Mouse (Mus musculus) gastrocnemius, adult 2 months (tissue): ENCODE results near the gene Ccnl1. TPM values are rescaled to one million over a fixed set of nuclear protein-coding genes. Genes with fewer than 3 reads are reported as not detected.
A peak's percentile ranks its signal among the peaks of the same experiment; 100 is the strongest.

Source experiments
- DNase-seq: peaks from one replicate; pipeline ENCODE4 v3.0.0; 2022
- H3K27ac ChIP-seq: fragments of 200-600 bp; 2 replicates; pipeline ENCODE4 v1.8.1; 2022; ENCODE audit warnings: mild to moderate bottlenecking
- H3K4me3 ChIP-seq: fragments of 200-600 bp; 2 replicates; pipeline ENCODE4 v1.8.1; 2022; ENCODE audit warnings: mild to moderate bottlenecking, moderate library complexity
- CTCF ChIP-seq: fragments of 200-600 bp; IDR thresholded peaks from 2 replicates; pipeline ENCODE4 v1.8.1; 2022; ENCODE audit warnings: antibody characterized with exemption, mild to moderate bottlenecking, moderate library complexity
- intact Hi-C: fragments of 180-260 bp; cut with DNase I; formaldehyde crosslinking; loops from one replicate; pipeline ENCODE4 v1.15.1; 2025
- total RNA-seq, 2 experiments: library from RNA; stranded (reverse); gene quantifications; 2 replicates each; pipeline ENCODE4 v1.2.3; 2021

The Ccnl1 gene
- total RNA-seq, 2 experiments from 2014 or later = 15.5 to 19.0 TPM

DNA sequence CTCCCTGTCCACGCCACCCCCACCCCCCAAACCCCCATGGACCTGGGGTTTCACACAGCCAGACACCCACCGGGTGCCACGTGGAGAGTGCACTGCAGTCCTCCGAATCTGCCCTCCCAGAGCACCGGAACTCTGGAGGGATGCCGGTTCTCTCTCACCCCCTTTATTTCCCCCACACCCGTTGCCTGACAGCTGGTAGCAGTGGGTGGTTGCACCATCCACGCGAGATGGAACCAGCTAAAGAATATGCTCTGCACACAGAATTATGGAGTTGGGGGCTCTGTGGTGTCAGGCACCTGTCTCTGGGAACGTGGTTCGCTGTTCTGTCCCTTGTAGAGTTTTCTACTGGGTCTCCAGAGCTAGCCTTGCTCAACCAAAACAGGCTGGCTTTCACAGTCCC, 45.8 kb downstream of the Ccnl1 start:
- DNase-seq = no peak
- intact Hi-C loops = no loop called here
- no peak overlapping the region for H3K4me3 ChIP-seq
- H3K27ac ChIP-seq = no peak overlapping the region
- no peak for TF ChIP-seq CTCF

DNA sequence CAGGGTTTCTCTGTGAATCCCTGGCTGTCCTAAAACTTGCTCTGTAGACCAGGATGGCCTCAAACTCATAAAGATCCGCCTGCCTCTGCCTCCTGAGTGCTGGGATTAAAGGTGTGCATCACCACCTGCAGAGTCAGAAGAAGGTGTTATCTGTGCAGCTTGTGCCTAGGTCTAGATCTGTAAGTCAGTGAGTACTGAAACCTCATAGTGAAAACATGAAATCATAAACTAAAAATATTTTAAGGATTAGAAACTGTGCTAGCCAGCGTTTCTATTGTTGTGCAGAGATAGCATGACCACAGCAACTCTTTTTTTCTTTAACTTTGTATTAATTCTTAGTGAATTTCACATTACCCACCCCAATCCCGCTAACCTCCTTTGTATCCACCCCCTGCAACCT, 46.8 kb downstream of the Ccnl1 start:
- Histone ChIP-seq H3K4me3 (no peak overlapping the region), H3K27ac (no peak overlapping the region)
- no peak for TF ChIP-seq CTCF
- no peak for DNase-seq
- intact Hi-C loops = no loop called here

DNA sequence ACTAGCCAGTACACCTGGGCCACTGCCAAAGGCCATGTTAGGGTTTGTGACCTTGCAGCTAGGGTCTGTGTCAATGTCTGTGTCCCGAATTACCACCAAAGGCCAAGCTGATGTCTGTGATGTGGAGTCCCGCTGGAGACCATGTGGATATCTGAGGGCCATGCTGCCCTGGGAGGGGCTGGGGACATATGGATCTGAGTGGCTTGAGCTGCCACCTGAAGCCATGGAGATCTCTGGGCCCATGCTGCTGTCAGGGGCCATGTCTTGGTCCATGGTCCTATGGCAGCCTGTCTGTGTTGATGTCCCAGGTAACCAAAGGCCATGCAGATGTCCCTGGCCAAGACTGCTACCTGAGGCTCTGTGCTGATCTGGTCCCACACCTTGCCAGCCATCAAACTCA, 48.6 kb downstream of the Ccnl1 start:
- Histone ChIP-seq H3K4me3 (no peak overlapping the region), H3K27ac (no peak overlapping the region)
- DNase-seq = no peak
- TF ChIP-seq CTCF = no peak
- intact Hi-C loops = no loop called here

DNA sequence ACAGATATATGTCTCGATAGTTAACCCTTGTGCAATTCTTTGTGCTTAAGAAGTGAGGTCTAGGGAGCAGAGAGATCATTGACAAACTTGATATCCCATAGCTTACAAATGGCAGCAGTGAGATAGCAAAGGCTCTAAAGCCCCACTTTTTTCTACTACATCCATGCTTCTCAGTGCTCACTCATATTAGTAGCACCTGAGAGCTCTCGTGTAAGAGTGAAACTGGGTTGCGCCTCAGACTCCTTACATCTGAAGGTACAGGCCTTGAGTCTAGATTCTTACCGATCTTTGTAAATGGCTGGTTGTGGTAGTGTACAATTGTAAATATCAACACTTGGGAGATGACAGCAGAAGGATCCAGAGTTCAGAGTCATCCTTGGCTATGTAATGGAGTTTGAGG, 50.5 kb downstream of the Ccnl1 start:
- intact Hi-C loops = no loop called here
- Histone ChIP-seq H3K4me3 (no peak overlapping the region), H3K27ac (no peak overlapping the region)
- DNase-seq = no peak
- no peak for TF ChIP-seq CTCF

DNA sequence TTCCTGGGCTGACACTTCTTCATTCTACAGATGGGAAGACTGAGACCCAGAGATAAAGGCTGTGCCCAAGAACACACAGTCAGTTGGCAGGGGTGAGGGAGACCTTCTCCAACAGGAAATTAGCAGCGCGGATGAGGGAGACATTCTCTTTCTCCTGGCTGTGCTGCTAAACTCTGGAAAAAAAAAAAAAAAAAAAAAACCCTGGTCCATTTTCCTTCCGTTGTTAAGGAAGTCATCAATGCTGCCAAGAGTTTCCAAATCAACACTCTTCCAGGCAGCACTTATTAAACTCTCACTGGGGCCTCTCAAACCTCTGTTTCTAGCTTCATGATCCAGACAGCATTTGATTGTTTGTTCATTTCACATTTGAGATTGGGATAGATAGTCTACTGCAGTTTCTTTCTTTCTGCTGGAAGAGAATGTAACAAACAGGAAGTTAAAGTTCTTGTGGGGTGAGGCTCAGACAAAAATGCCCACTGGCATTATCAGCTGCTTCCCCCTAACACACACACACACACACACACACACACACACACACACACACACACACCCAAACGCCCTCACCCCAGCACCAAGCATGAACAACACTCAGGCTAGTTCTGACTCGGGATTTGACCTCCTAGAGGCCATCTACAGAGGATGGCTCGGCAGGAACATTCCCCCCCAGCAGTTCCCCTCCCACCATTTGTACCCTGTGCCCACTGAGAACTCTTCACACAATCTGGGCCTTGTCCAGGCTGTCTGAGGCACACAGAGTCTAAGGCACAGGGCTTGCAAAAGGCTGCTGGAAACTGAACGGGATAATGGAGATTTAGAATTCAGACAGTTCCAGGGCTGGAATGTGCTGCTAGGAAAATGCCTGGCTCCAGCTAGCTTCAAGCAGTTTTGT, 52.5 kb downstream of the Ccnl1 start:
- DNase-seq = peak; percentile 37
- intact Hi-C loops = no loop called here
- Histone ChIP-seq H3K27ac (peak overlapping the region; percentile 83), H3K4me3 (no peak overlapping the region)
- no peak for TF ChIP-seq CTCF

DNA sequence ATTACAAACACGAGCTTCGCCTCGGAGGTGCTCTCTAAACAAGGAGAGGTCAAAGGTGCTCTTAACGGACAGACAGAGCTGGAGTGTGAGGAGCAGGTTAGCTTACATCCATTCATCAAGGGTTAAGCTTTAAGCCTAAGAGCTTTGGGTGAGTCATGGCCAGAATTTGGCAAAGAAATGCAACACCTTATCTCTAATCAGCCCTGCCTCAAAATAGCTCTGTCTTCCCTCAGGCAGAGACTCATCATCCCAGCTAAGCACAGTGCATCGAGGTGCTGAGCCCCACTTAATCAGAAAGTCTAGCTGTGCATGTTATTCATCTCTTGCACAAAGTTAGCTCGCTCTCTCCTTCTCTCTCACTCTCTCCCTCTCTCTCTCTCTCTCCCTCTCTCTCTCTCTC, 53.3 kb downstream of the Ccnl1 start:
- peak overlapping the region; percentile 60 for H3K27ac ChIP-seq
- no peak for DNase-seq
- intact Hi-C loops = no loop called here
- H3K4me3 ChIP-seq = no peak overlapping the region
- no peak for TF ChIP-seq CTCF

GRCm38 (mm10) chr3:65904106-65904505, 53.9 kb downstream of the Ccnl1 start:
- no peak for DNase-seq
- intact Hi-C loops = no loop called here

DNA sequence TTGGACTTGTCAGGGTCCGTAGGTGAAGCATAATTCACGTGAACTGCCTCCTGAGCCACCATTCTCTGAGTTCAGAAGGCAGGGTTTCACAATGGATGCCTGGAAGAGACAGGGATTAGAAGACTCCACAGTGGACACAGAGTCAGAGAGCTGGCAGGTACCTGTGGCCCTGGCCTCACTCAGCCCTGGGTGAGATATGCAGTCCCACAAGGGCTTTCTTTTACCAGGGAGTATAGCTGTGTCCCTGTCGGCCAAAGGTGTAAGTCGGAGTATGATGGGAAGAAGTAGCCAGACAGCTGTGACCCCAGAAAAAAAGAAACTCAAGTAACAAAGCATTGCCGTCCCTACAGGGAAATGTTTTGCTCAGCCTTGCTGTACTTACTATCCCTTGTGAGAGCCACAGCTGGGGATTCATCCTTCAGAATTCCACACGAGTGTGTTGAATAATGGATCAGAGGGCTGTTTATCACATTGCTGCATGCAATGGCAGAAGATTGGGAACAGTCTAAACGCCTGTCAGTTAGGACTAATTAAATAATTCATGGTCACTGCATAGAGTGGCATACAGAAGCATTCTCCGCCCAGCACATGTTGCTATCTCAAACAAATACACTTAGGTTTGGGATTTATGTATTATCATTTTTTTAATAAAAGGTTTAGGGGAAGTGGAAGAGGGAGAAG, 59.3 kb downstream of the Ccnl1 start:
- Histone ChIP-seq H3K4me3 (no peak overlapping the region), H3K27ac (no peak overlapping the region)
- intact Hi-C loops = no loop called here
- DNase-seq = no peak
- no peak for TF ChIP-seq CTCF

More at GRCm38 (mm10) chr3:65904106-65904505, 53.9 kb downstream of the Ccnl1 start:
- Histone ChIP-seq H3K27ac (peak overlapping the region; percentile 60), H3K4me3 (no peak overlapping the region)
- TF ChIP-seq CTCF = no peak

DNA sequence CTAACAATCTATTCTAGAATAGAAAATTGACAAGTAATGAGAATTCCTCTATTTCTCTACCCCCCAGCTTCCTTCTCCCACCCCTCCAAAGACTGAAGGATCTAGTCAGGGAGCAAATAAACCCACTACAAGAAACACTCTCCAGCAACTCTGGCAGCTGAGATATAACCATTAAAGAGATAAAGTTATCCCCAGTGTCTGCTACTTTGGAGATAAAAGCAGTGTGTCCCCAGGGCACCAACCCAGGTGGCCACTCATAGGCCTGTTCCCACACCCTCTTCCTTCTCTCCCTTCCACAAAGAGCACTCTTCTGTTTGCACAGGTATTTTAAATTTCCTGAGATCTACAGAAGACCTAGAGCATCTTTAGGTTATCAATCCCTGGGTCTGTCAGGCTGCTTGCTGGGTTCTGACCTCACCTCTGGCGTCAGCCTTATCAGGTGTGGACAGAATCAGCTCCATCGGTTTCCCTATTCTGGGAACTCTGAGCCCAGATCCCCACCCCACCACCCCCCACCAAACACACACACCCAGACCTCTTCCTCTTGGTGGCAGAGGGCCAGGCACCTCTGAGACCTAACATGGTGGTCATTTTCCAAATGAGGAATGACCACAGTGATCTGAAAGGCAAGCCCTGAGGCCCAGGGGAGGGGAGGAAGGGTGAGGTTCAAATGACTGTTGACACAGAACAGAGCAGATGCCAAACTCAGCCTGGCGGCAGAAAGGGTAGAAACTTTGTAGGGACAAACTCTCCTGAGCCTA, 60.6 kb downstream of the Ccnl1 start:
- TF ChIP-seq CTCF = no peak
- intact Hi-C loops = no loop called here
- DNase-seq = no peak
- Histone ChIP-seq H3K27ac (peak overlapping the region; percentile 24; the same call in 1 of the 2 replicates), H3K4me3 (no peak overlapping the region)
